Mouse (Mus musculus) adrenal gland, adult 10 weeks (tissue): ENCODE results near the gene Myl6. TPM values are rescaled to one million over a fixed set of nuclear protein-coding genes. Genes with fewer than 3 reads are reported as not detected.

Experiments used
- polyA plus RNA-seq: library from polyadenylated mRNA; stranded (reverse); fragments of 350-450 nt; fragmentation: Illumina TruSeq; extraction: RNeasy Lipid Tissue Mini Kit (QIAGEN cat#74804); gene quantifications from one replicate; pipeline ENCODE4 v1.2.3, GENCODE M21; 2014; ENCODE audit warnings: low read depth, low replicate concordance

Gene Myl6
- 64.3 TPM for polyA plus RNA-seq

GRCm38 (mm10) chr10:128493695-128494666, at the start of gene Myl6:
TSS of gene Myl6 (minus strand) at chr10:128494145.

GRCm38 (mm10) chr10:128525671-128526308, 31.8 kb upstream of the Myl6 start, which contains the start of gene Esyt1:
TSS of gene Esyt1 (minus strand) at chr10:128525871.

GRCm38 (mm10) chr10:128498590-128498989, 4.6 kb upstream of the Myl6 start, which contains the start of gene Myl6b:
TSS of gene Myl6b (minus strand) at chr10:128498685.

GRCm38 (mm10) chr10:128458719-128459408, 35.1 kb downstream of the Myl6 start, which contains the start of gene Smarcc2:
TSS of gene Smarcc2 (plus strand) at chr10:128459248.

Other genes with a start within 250 kb of the Myl6 start
- not detected for gene Apon, start 240.0 kb downstream of the Myl6 start, polyA plus RNA-seq
- 7.3 TPM for gene Apof, start 225.5 kb downstream of the Myl6 start, polyA plus RNA-seq
- 16.5 TPM for gene Stat2, start 223.6 kb downstream of the Myl6 start, polyA plus RNA-seq
- gene Il23a, start 195.4 kb downstream of the Myl6 start, polyA plus RNA-seq = not detected
- gene Pan2, start 190.8 kb downstream of the Myl6 start, polyA plus RNA-seq = 7.5 TPM
- 51.6 TPM for gene Cnpy2, start 171.7 kb downstream of the Myl6 start, polyA plus RNA-seq
- gene Cs, start 156.4 kb downstream of the Myl6 start, polyA plus RNA-seq = 151 TPM
- 19.6 TPM for gene Coq10a, start 125.1 kb downstream of the Myl6 start, polyA plus RNA-seq
- 14.8 TPM for gene Ankrd52, start 117.0 kb downstream of the Myl6 start, polyA plus RNA-seq
- gene Slc39a5, start 92.9 kb downstream of the Myl6 start, polyA plus RNA-seq = not detected
- gene Nabp2, start 82.7 kb downstream of the Myl6 start, polyA plus RNA-seq = 32.8 TPM
- gene Rnf41, start 82.5 kb downstream of the Myl6 start, polyA plus RNA-seq = 13.8 TPM
- 50.5 TPM for gene Smarcc2, start 34.9 kb downstream of the Myl6 start, polyA plus RNA-seq
- not detected for gene Myl6b, start 4.5 kb upstream of the Myl6 start, polyA plus RNA-seq
- 5.1 TPM for gene Esyt1, start 31.7 kb upstream of the Myl6 start, polyA plus RNA-seq
- 0.82 TPM for gene Zc3h10, start 53.6 kb upstream of the Myl6 start, polyA plus RNA-seq
- 12.5 TPM for gene Rpl41, start 55.2 kb upstream of the Myl6 start, polyA plus RNA-seq
- gene Pa2g4, start 71.8 kb upstream of the Myl6 start, polyA plus RNA-seq = 91.8 TPM
- gene Erbb3, start 95.5 kb upstream of the Myl6 start, polyA plus RNA-seq = 2.4 TPM
- 12.2 TPM for gene Rps26, start 132.6 kb upstream of the Myl6 start, polyA plus RNA-seq
- 1.5 TPM for gene Ikzf4, start 151.8 kb upstream of the Myl6 start, polyA plus RNA-seq
- 13.9 TPM for gene Suox, start 179.9 kb upstream of the Myl6 start, polyA plus RNA-seq
- 151 TPM for gene Rab5b, start 202.1 kb upstream of the Myl6 start, polyA plus RNA-seq
- not detected for gene Pmel, start 210.1 kb upstream of the Myl6 start, polyA plus RNA-seq
- 12.2 TPM for gene Cdk2, start 210.9 kb upstream of the Myl6 start, polyA plus RNA-seq